Mouse (Mus musculus): ENCODE data around the gene Rps6kb2. TPM values are rescaled to one million over a fixed set of nuclear protein-coding genes. Genes with fewer than 3 reads are reported as not detected.

Gene Rps6kb2
- total RNA-seq, 2 experiments from 2014 or later = 34.5 to 45.1 TPM

- no peak for DNase-seq
Observed at GRCm38 (mm10) chr19:4189051-4189620, 26.0 kb upstream of the Rps6kb2 start.

GRCm38 (mm10) chr19:4187303-4187702, 24.1 kb upstream of the Rps6kb2 start:
- DNase-seq = no peak

GRCm38 (mm10) chr19:4184976-4185975, 22.1 kb upstream of the Rps6kb2 start:
- DNase-seq = no peak

GRCm38 (mm10) chr19:4183689-4184088, 20.5 kb upstream of the Rps6kb2 start:
- no peak for DNase-seq

- DNase-seq = no peak
Observed at GRCm38 (mm10) chr19:4181892-4182291, 18.7 kb upstream of the Rps6kb2 start.

GRCm38 (mm10) chr19:4180411-4180810, 17.3 kb upstream of the Rps6kb2 start:
- DNase-seq = no peak

GRCm38 (mm10) chr19:4175368-4175947, 12.3 kb upstream of the Rps6kb2 start, which contains the start of gene Carns1:
Gene Carns1, minus strand, starts transcription at chr19:4175479.
- DNase-seq = no peak

DNA sequence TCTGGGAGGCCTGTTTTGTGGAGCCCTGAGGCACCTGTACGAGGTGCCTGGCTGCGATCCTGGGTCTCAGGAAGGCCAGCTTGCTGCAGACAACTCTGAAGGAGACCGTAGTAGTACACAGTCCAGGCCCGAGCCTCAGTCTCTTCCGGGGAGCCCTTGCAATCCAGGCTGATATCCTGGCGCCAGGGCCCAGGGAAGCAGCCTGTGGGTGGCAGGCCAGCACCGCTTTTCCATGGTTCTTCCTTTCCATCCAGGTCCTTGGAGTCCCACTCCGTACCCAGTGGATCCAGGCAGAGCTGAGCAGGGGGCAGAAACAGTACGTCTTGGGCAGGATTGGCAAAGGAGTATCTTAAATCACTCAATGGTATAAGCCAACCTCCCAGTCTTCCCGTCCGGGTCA, 9.8 kb upstream of the Rps6kb2 start:
- DNase-seq = no peak

DNA sequence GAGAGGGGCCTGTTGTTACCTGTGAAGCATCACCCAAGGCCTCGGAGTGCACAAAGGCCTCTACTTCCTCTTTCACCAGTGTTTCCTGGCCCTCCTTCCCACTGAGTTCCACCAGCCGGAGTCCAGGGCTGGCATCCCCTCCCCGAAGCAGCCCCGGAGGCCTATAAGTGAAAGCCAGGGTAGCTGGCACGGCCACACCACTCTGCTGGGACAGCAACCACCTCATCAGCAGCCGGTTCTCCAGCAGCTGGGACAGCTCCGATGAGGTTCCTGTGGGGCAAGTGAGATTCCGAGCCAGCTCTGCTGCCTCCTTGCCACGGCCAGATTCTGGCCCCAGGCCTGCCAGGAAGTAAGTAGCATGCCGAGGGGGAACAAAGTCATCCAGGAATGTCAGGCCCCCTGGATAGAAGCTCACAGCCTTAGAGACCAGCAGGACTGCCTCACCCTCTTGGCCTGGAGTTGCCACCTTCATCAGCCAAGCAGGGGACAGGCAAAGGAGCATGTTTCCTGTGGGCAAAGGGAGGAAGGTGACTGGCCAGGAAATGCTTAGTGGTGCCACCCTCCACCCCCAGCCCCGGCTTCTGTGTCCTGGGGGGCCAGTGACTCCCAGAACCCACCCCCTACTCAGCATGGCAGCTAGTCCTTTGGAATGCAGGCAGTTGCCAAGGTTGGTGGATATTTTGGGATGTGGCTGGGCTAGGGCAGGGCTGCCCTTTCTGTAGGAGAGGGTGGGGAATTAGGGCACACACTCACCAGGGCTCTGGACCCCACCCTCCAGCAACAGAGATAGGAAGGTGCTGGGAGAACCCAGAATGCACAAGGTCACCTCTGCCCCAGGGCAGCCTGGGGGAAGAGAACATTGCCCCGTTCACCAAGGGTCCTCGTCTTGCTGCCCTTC, 8.5 kb upstream of the Rps6kb2 start:
- no peak for DNase-seq

GRCm38 (mm10) chr19:4170723-4171392, 7.7 kb upstream of the Rps6kb2 start:
- no peak for DNase-seq

- peak in 1 of 2 experiments; percentile 44 for DNase-seq
Observed at GRCm38 (mm10) chr19:4169810-4170209, 6.7 kb upstream of the Rps6kb2 start.

- peak; percentile 100 for DNase-seq
Observed at GRCm38 (mm10) chr19:4169378-4169784, 6.2 kb upstream of the Rps6kb2 start.

- no peak for DNase-seq
Observed at GRCm38 (mm10) chr19:4166678-4167476, 3.7 kb upstream of the Rps6kb2 start.

GRCm38 (mm10) chr19:4164721-4165120, 1.6 kb upstream of the Rps6kb2 start:
- DNase-seq = no peak

DNA sequence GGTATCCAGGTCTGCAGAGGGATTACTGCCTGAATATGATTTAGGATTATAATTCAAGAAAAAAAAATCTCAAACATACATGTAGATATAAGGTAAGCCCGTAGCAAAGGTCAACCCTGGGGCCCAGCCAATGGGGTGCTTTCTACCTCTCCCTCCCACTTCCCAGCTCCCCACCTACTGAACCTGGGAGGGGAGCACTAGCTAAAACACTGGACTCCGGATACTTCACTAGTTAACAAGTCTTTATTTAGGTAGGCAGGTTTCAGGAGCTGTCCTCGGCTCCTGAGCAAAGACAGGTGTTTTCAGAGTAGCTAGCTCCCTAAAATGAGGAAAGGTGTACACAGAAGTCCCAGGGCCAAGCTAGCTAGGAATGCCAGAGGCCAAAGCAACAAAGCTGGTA, 946 bp upstream of the Rps6kb2 start:
- no peak for DNase-seq

DNA sequence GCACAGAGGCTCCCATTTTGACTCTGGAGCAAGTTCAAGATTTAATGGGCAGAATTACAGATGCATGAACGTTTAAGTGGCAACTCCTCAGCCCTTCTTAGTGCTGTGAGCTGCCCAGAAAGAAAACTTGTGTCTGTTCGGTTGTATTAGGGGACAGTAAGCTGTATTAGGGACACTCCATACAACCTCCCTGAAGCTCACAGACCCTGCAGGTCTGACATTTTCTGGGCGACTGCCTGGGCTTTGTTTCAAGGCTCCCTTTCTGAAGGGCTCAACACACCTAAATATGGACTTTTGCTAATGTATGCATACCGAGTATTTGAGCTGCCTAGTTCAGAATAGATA, 361 bp upstream of the Rps6kb2 start:
- DNase-seq = no peak

DNA sequence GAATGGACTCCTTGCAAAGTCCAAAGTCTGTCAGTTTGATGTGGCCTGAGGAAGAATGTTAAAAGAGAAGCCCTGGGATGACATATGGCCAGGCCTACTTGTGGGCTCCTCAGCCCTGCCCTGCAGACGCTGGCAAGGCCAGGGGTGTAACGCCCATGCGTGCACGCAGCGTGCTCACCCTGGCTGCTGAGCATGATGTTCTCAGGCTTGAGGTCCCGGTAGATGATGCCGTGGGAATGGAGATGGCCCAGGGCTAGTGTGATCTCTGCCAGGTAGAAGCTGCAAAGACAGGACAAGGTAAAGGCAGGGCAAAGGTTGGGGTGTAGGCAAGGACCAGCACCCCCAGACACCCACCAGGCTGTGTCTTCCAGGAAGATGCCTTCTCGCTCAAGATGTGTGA, 4.1 kb downstream of the Rps6kb2 start:
- no peak for DNase-seq

GRCm38 (mm10) chr19:4156771-4157170, 6.4 kb downstream of the Rps6kb2 start:
- no peak for DNase-seq

- DNase-seq = no peak
Observed at GRCm38 (mm10) chr19:4156073-4156579, 7.0 kb downstream of the Rps6kb2 start.

- DNase-seq = no peak
Observed at GRCm38 (mm10) chr19:4155223-4156072, 7.7 kb downstream of the Rps6kb2 start.

Data from layer of hippocampus, postnatal 36 days (tissue).